Mouse (Mus musculus) CH12.LX (cell line): ENCODE measurements around the gene Phlda3. TPM values are rescaled to one million over a fixed set of nuclear protein-coding genes. Genes with fewer than 3 reads are reported as not detected.

Experiments
- DNase-seq: peaks from one replicate; pipeline ENCODE4 v3.0.0-alpha.2; 2013; ENCODE audit errors: extremely low read depth
- H3K27ac ChIP-seq: 2 replicates; pipeline ENCODE4 v1.5.1; 2012; ENCODE audit warnings: low read depth, mild to moderate bottlenecking, control low read depth, moderate library complexity; ENCODE audit not compliant: insufficient read depth
- H3K27me3 ChIP-seq: replicated peaks from 2 replicates; pipeline ENCODE3; 2012; ENCODE audit warnings: inconsistent platforms
- H3K36me3 ChIP-seq, 2 experiments: replicated peaks in 1 of 2; 2 replicates each; pipeline versions ENCODE3 to v1.6.1; 2012; ENCODE audit warnings: inconsistent platforms in 1 of 2, low read length in 1 of 2, mild to moderate bottlenecking in 1 of 2, mixed read lengths in 1 of 2, moderate library complexity in 1 of 2; ENCODE audit not compliant: control insufficient read depth in 1 of 2, insufficient read depth in 1 of 2
- H3K4me1 ChIP-seq, 2 experiments: 2 replicates each; pipeline ENCODE4 v1.6.1; 2012; ENCODE audit warnings: inconsistent platforms in 1 of 2, moderate library complexity in 1 of 2; ENCODE audit not compliant: insufficient read depth in 2 of 2, control insufficient read depth in 1 of 2
- H3K4me2 ChIP-seq: 2 replicates; pipeline ENCODE4 v1.6.1; 2012; ENCODE audit warnings: low read depth, mild to moderate bottlenecking, control low read depth; ENCODE audit not compliant: poor library complexity, insufficient read depth, severe bottlenecking
- H3K4me3 ChIP-seq, 3 experiments: fragments of 150-350 bp in 1 of 3; sonication (generic) in 1 of 3; replicated peaks in 1 of 3; 2 replicates each; pipeline versions ENCODE3 to v1.5.1; 2011 to 2012; ENCODE audit warnings: low read depth in 2 of 3, low read length in 2 of 3, mild to moderate bottlenecking in 2 of 3, moderate library complexity in 2 of 3, control low read depth in 1 of 3, improper control_type of control experiment in 1 of 3, inconsistent platforms in 1 of 3, mixed read lengths in 1 of 3; ENCODE audit not compliant: poor library complexity in 1 of 3
- H3K79me2 ChIP-seq: replicated peaks from 2 replicates; pipeline ENCODE4 v1.6.1; 2012; ENCODE audit warnings: mild to moderate bottlenecking, moderate library complexity; ENCODE audit not compliant: control insufficient read depth, poor library complexity, insufficient read depth, severe bottlenecking; ENCODE audit errors: extremely low read depth
- H3K9ac ChIP-seq: 2 replicates; pipeline ENCODE4 v1.6.1; 2012; ENCODE audit warnings: low read depth, mild to moderate bottlenecking, control low read depth, moderate library complexity; ENCODE audit not compliant: insufficient read depth
- H3K9me3 ChIP-seq: replicated peaks from 2 replicates; pipeline ENCODE3; 2012; ENCODE audit warnings: low read length, inconsistent platforms, mixed read lengths
- BHLHE40 ChIP-seq: IDR thresholded peaks from 2 replicates; pipeline ENCODE4 v1.6.1; 2011; ENCODE audit warnings: mild to moderate bottlenecking, low read depth, low read length, improper control_type of control experiment
- CHD1 ChIP-seq: IDR thresholded peaks from 2 replicates; pipeline ENCODE4 v1.6.1; 2012; ENCODE audit warnings: low read depth, low read length, improper control_type of control experiment, inconsistent platforms
- CHD2 ChIP-seq: IDR thresholded peaks from 2 replicates; pipeline ENCODE4 v1.6.1; 2011; ENCODE audit warnings: low read length, improper control_type of control experiment
- CTCF ChIP-seq, 2 experiments: IDR thresholded peaks in 1 of 2; conservative IDR thresholded peaks in 1 of 2; 2 replicates each; pipeline ENCODE4 v1.5.1; 2011 to 2012; ENCODE audit warnings: low read depth in 2 of 2, low read length in 2 of 2, improper control_type of control experiment in 1 of 2, inconsistent platforms in 1 of 2, mild to moderate bottlenecking in 1 of 2, moderate library complexity in 1 of 2
- E2F4 ChIP-seq: IDR thresholded peaks from 2 replicates; pipeline ENCODE4 v1.6.1; 2011; ENCODE audit warnings: low read depth, low read length, improper control_type of control experiment; ENCODE audit not compliant: insufficient replicate concordance
- ELF1 ChIP-seq: IDR thresholded peaks from 2 replicates; pipeline ENCODE4 v1.6.1; 2014; ENCODE audit warnings: low read depth, mild to moderate bottlenecking, inconsistent platforms, low read length, improper control_type of control experiment
- EP300 ChIP-seq: IDR thresholded peaks from 2 replicates; pipeline ENCODE4 v1.6.1; 2011; ENCODE audit warnings: low read length, improper control_type of control experiment
- ETS1 ChIP-seq: conservative IDR thresholded peaks from 2 replicates; pipeline ENCODE4 v1.6.1; 2012; ENCODE audit warnings: low read depth, mild to moderate bottlenecking, inconsistent platforms, low read length, improper control_type of control experiment, moderate library complexity
- GABPA ChIP-seq: IDR thresholded peaks from 2 replicates; pipeline ENCODE4 v1.6.1; 2012; ENCODE audit warnings: low read depth, low read length, improper control_type of control experiment, inconsistent platforms; ENCODE audit not compliant: insufficient replicate concordance
- HCFC1 ChIP-seq: IDR thresholded peaks from 2 replicates; pipeline ENCODE4 v1.6.1; 2012; ENCODE audit warnings: low read depth, mild to moderate bottlenecking, inconsistent platforms, low read length, improper control_type of control experiment
- IRF4 ChIP-seq: IDR thresholded peaks from 2 replicates; pipeline ENCODE4 v1.6.1; 2014; ENCODE audit warnings: low read depth, mild to moderate bottlenecking, inconsistent platforms, low read length, improper control_type of control experiment
- JUN ChIP-seq: IDR thresholded peaks from 2 replicates; pipeline ENCODE4 v1.6.1; 2011; ENCODE audit warnings: low read depth, mild to moderate bottlenecking, low read length, improper control_type of control experiment, moderate library complexity; ENCODE audit not compliant: insufficient read depth
- JUND ChIP-seq: conservative IDR thresholded peaks from 2 replicates; pipeline ENCODE4 v1.6.1; 2011; ENCODE audit warnings: low read depth, low read length, improper control_type of control experiment
- KAT2A ChIP-seq: IDR thresholded peaks from 2 replicates; pipeline ENCODE4 v1.6.1; 2012; ENCODE audit warnings: low read length, improper control_type of control experiment, inconsistent platforms; ENCODE audit not compliant: insufficient replicate concordance
- MAFK ChIP-seq: IDR thresholded peaks from 2 replicates; pipeline ENCODE4 v1.6.1; 2011; ENCODE audit warnings: low read length, improper control_type of control experiment; ENCODE audit not compliant: insufficient replicate concordance
- MAX ChIP-seq: IDR thresholded peaks from 2 replicates; pipeline ENCODE4 v1.6.1; 2011; ENCODE audit warnings: low read length, improper control_type of control experiment
- MAZ ChIP-seq: IDR thresholded peaks from 2 replicates; pipeline ENCODE4 v1.6.1; 2012; ENCODE audit warnings: low read depth, mild to moderate bottlenecking, inconsistent platforms, low read length, improper control_type of control experiment, moderate library complexity
- MEF2A ChIP-seq: IDR thresholded peaks from 2 replicates; pipeline ENCODE4 v1.6.1; 2014; ENCODE audit warnings: low read depth, mild to moderate bottlenecking, inconsistent platforms, low read length, improper control_type of control experiment, borderline replicate concordance
- MXI1 ChIP-seq: IDR thresholded peaks from 2 replicates; pipeline ENCODE4 v1.6.1; 2011; ENCODE audit warnings: mild to moderate bottlenecking, low read depth, low read length, improper control_type of control experiment
- MYC ChIP-seq: IDR thresholded peaks from 2 replicates; pipeline ENCODE4 v1.6.1; 2011; ENCODE audit warnings: low read depth, mild to moderate bottlenecking, improper control_type of control experiment, low read length
- NELFE ChIP-seq: IDR thresholded peaks from 2 replicates; pipeline ENCODE4 v1.6.1; 2011; ENCODE audit warnings: low read depth, low read length, improper control_type of control experiment
- NRF1 ChIP-seq: IDR thresholded peaks from 2 replicates; pipeline ENCODE4 v1.6.1; 2014; ENCODE audit warnings: low read depth, mild to moderate bottlenecking, inconsistent platforms, low read length, improper control_type of control experiment, moderate library complexity
- PAX5 ChIP-seq: IDR thresholded peaks from 2 replicates; pipeline ENCODE4 v1.6.1; 2012; ENCODE audit warnings: low read length, inconsistent platforms, mixed read lengths
- POLR2A ChIP-seq: IDR thresholded peaks from 2 replicates; pipeline ENCODE4 v1.6.1; 2011; ENCODE audit warnings: low read depth, mild to moderate bottlenecking, improper control_type of control experiment, low read length
- POLR2AphosphoS2 ChIP-seq: IDR thresholded peaks from 2 replicates; pipeline ENCODE4 v1.6.1; 2011; ENCODE audit warnings: low read depth, low read length, improper control_type of control experiment
- RAD21 ChIP-seq: IDR thresholded peaks from 2 replicates; pipeline ENCODE4 v1.6.1; 2011; ENCODE audit warnings: low read depth, mild to moderate bottlenecking, low read length, improper control_type of control experiment, moderate library complexity
- RCOR1 ChIP-seq: conservative IDR thresholded peaks from 2 replicates; pipeline ENCODE4 v1.6.1; 2012; ENCODE audit warnings: low read depth, mild to moderate bottlenecking, inconsistent platforms, low read length, improper control_type of control experiment
- SIN3A ChIP-seq: IDR thresholded peaks from 2 replicates; pipeline ENCODE4 v1.6.1; 2012; ENCODE audit warnings: low read length, improper control_type of control experiment, inconsistent platforms
- SMC3 ChIP-seq: IDR thresholded peaks from 2 replicates; pipeline ENCODE4 v1.6.1; 2011; ENCODE audit warnings: low read depth, low read length, improper control_type of control experiment
- TBP ChIP-seq: conservative IDR thresholded peaks from 2 replicates; pipeline ENCODE4 v1.6.1; 2011; ENCODE audit warnings: low read depth, low read length, improper control_type of control experiment
- UBTF ChIP-seq: IDR thresholded peaks from 2 replicates; pipeline ENCODE4 v1.6.1; 2012; ENCODE audit warnings: low read depth, mild to moderate bottlenecking, inconsistent platforms, low read length, improper control_type of control experiment, moderate library complexity
- USF1 ChIP-seq: IDR thresholded peaks from 2 replicates; pipeline ENCODE4 v1.6.1; 2014; ENCODE audit warnings: low read depth, mild to moderate bottlenecking, inconsistent platforms, low read length, improper control_type of control experiment
- USF2 ChIP-seq: conservative IDR thresholded peaks from 2 replicates; pipeline ENCODE4 v1.6.1; 2011; ENCODE audit warnings: low read depth, low read length, improper control_type of control experiment
- ZC3H11A ChIP-seq: IDR thresholded peaks from 2 replicates; pipeline ENCODE4 v1.6.1; 2012; ENCODE audit warnings: low read depth, mild to moderate bottlenecking, inconsistent platforms, low read length, improper control_type of control experiment
- ZKSCAN1 ChIP-seq: IDR thresholded peaks from 2 replicates; pipeline ENCODE4 v1.6.1; 2012; ENCODE audit warnings: low read depth, inconsistent platforms, low read length, improper control_type of control experiment, borderline replicate concordance
- ZMIZ1 ChIP-seq: IDR thresholded peaks from 2 replicates; pipeline ENCODE4 v1.6.1; 2012; ENCODE audit warnings: low read depth, mild to moderate bottlenecking, inconsistent platforms, low read length, improper control_type of control experiment
- ZNF384 ChIP-seq: IDR thresholded peaks from 2 replicates; pipeline ENCODE4 v1.6.1; 2012; ENCODE audit warnings: low read depth, low read length, improper control_type of control experiment, inconsistent platforms
- dilution Hi-C: fragments of 300-500 bp; cut with MboI; formaldehyde crosslinking; loops from 2 replicates; pipeline ENCODE4 v1.14.3; 2020; ENCODE audit warnings: low sequenced_read_pairs; ENCODE audit not compliant: extremely low pct_unique_long_range_greater_than_20kb, extremely low pct_ligation_motif_present
- in situ Hi-C: fragments of 300-500 bp; cut with MboI; formaldehyde crosslinking; loops from 3 replicates; pipeline ENCODE4 v1.14.3; 2019; ENCODE audit warnings: low sequenced_read_pairs, low pct_ligation_motif_present, low pct_unique_long_range_greater_than_20kb, mixed read lengths
- polyA plus RNA-seq: library from polyadenylated mRNA; unstranded; fragments of >175 nt; gene quantifications from 2 replicates; pipeline ENCODE4 v1.2.1, GENCODE M21; 2012; ENCODE audit warnings: low read depth; ENCODE audit not compliant: insufficient read length
- total RNA-seq, 2 experiments: library from RNA; depleted of rRNA; stranded (reverse); fragments of 300-350 nt in 1 of 2; fragments of >200 nt in 1 of 2; gene quantifications; 2 replicates each; pipeline ENCODE4 v1.2.3; 2012 to 2014

Gene Phlda3
- total RNA-seq (2012; rRNA removed), result 76.8 and 98.1 TPM in 2 replicates
- total RNA-seq (2014; rRNA removed), result 45.6 and 49.5 TPM in 2 replicates
- polyA plus RNA-seq, result 34.9 and 37.5 TPM in 2 replicates

GRCm38 (mm10) chr1:135765645-135766591, at the start of gene Phlda3:
Gene Phlda3, plus strand, starts transcription at chr1:135766119.
- Histone ChIP-seq H3K4me2 (peak within 1 kb of the TSS; percentile 76), H3K36me3 (peaks cover 26 to 31% of the 10 kb centered on the region in 2 experiments), H3K79me2 (peaks cover 35% of the 10 kb centered on the region), H3K9ac (peak within 1 kb of the TSS; percentile 98), H3K27ac (peak within 1 kb of the TSS; percentile 79), H3K27me3 (no peaks in the 10 kb centered on the region), H3K4me1 (peaks cover 23 to 62% of the 10 kb centered on the region in 2 experiments), H3K4me3 (peak within 1 kb of the TSS; percentile 93 to 98 (median 95)), H3K9me3 (no peaks in the 10 kb centered on the region)
- in situ Hi-C loops, result loop anchor here (10.0 kb wide), 1 partner anchor 369 kb away; the partner anchor contains the start of gene Kif21b
- dilution Hi-C loops, result no loop called here
- peak; percentile 59 for DNase-seq
- TF ChIP-seq EP300 (no peak), IRF4 (peak; percentile 47; the same call in 1 of the 2 replicates), UBTF (peak; percentile 95; the same call in 1 of the 2 replicates), NRF1 (peak; percentile 82), POLR2AphosphoS2 (peak; percentile 82; the same call in 1 of the 2 replicates), USF2 (no peak), TBP (no peak), CHD2 (peak; percentile 50), JUN (no peak), MEF2A (peak; percentile 35; the same call in 1 of the 2 replicates), MAX (no peak; the same call in 1 of the 2 replicates), E2F4 (no peak), JUND (no peak), ZNF384 (no peak), ELF1 (peak; percentile 32; the same call in 1 of the 2 replicates), GABPA (no peak), BHLHE40 (no peak), RCOR1 (peak; percentile 59; the same call in 1 of the 2 replicates), ZMIZ1 (peak; percentile 89; the same call in 1 of the 2 replicates), MAZ (peak; percentile 85), PAX5 (no peak), SIN3A (peak; percentile 54; the same call in 1 of the 2 replicates), CHD1 (peak; percentile 91), HCFC1 (peak; percentile 19; the same call in 1 of the 2 replicates), CTCF (conservative IDR thresholded peaks at IDR 0.05 in 1 of 2, IDR thresholded peaks at IDR 0.05 in 1 of 2; ENCODE audit: low read depth in 2 of 2, low read length in 2 of 2) (no peak), MYC (no peak), POLR2A (peak; percentile 83), MXI1 (no peak; the same call in none of the 2 replicates), NELFE (peak; percentile 84), ZKSCAN1 (no peak), USF1 (no peak), ZC3H11A (no peak), RAD21 (no peak), SMC3 (0 out of 2 replicates have a peak, but pooled peaks have one; percentile 8), KAT2A (0 out of 2 replicates have a peak, but pooled peaks have one; percentile 16), MAFK (no peak), ETS1 (no peak)
